Mouse (Mus musculus) subcutaneous adipose tissue, adult 2 months (tissue): Measurements from ENCODE around the gene Tcf21. TPM values are rescaled to one million over a fixed set of nuclear protein-coding genes. Genes with fewer than 3 reads are reported as not detected.

ENCODE experiments used
- polyA plus RNA-seq: library from polyadenylated mRNA; depleted of rRNA; stranded (reverse); fragments of >200 nt; gene quantifications from 2 replicates; pipeline ENCODE4 v1.2.3, GENCODE M21; 2012; ENCODE audit warnings: low replicate concordance; rRNA removed

The Tcf21 gene
- 33.8 and 174 TPM in 2 replicates for polyA plus RNA-seq

GRCm38 (mm10) chr10:22819871-22820590, at the start of gene Tcf21:
Gene Tcf21, minus strand, starts transcription at chr10:22820174.

Other genes starting within 250 kb of the Tcf21 start
- 2.7 and 8.8 TPM in 2 replicates for gene Slc2a12, start 175.2 kb downstream of the Tcf21 start, polyA plus RNA-seq
- 15.5 and 43.4 TPM in 2 replicates for gene Tbpl1, start 88.2 kb downstream of the Tcf21 start, polyA plus RNA-seq